Mouse (Mus musculus) kidney, adult 2 months (tissue): ENCODE data around the gene Ptprg.

Experiments
- CTCF ChIP-seq: fragments of 200-500 bp; conservative IDR thresholded peaks from 2 replicates; pipeline ENCODE4 v1.5.1; 2011; ENCODE audit warnings: low read depth, mild to moderate bottlenecking, control low read depth, low read length, moderate library complexity, mixed read lengths; ENCODE audit not compliant: insufficient read depth, insufficient read length
- POLR2A ChIP-seq: fragments of 200-500 bp; IDR thresholded peaks from one replicate; pipeline ENCODE4 v1.6.1; 2011; ENCODE audit warnings: low read depth, low read length, control low read depth

- TF ChIP-seq POLR2A, result no peak
- no peak for TF ChIP-seq CTCF
These were observed 525.9 kb downstream of the Ptprg start for GRCm38 (mm10) chr14:12079250-12079649.
